Mouse (Mus musculus): ENCODE measurements around the gene Bivm.

Gene Bivm

GRCm38 (mm10) chr1:44173903-44174302, 55.1 kb downstream of the Bivm start:
- DNase-seq (ENCODE audit: extremely low spot score, low spot score): no peak

DNA sequence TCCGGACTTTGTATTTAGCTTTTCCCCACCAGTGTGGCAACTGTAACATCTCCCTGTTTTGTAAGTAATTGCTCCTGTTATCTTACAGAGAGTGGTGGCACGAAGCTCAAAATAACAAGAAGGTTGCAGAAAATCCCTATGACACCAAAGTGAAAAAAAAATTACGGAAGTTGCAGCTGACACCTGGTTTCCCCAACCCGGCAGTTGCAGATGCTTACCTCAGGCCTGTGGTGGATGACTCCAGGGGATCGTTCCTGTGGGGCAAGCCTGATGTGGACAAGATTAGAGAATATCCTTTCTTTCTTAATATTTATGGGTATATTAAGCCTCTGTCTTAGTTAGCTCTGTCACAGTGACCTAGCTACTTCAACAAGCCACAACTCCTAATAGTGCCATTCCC, 59.3 kb downstream of the Bivm start:
- DNase-seq (ENCODE audit: extremely low spot score, low spot score): no peak

DNA sequence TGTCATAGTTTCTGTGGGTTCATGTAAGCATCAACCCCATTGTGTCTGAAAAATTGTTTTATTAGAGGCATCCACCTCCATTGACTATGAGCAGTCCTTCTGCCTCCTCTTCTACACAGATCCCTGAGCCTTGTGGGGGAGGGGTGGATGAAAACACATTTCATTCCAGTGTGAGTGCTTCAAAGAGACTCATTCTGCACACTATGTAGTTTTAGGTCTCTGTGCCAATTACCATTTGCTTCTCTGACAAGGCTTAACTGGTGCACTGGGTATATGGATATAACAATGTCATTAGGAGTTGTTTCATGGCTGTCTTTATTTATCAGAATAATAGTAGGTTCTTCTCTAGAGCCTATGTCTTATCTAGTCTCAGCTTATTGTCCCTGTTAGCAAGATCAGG, 67.6 kb downstream of the Bivm start:
- DNase-seq (ENCODE audit: extremely low spot score, low spot score): no peak

All from neural tube, embryonic 10.5 days (tissue).